11 mouse cellular contexts compared by ENCODE assay signal in the genomic region with DNA sequence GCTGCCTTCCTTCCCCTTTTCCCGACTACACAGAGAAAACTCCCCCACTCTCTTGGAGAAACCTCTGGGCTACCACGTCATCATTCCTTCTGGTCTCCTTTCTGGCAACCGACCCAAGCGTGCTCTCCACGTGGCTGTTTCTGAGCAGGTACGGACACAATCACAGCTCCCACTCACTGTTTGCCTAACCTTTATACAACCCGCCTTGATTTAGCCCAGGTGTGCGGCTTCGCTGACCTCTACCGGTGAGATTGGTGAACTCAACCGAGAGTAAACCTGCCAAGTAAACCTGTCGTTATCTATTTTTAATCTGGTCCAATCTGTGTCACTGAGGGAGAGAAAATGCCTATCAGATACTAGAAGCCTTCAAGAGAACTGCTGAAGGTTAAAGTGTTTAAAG.
DNase-seq lines count a peak whose midpoint lies in the region; ATAC-seq and TF ChIP-seq lines count a peak whose summit lies in the region.
"Had no signal": no experiment of that assay in that cellular context is flagged by ENCODE, and none has a peak within 500 bp of the region (broad histone marks: within the 10 kb centered on the region; RNA-seq: fewer than 3 reads in every experiment).

No protein-coding gene starts in this region.

- H3K4me2 ChIP-seq in lung, postnatal 0 days (replicated peaks; ENCODE audit: low read depth, low read length): no peak overlapping the region
- 0 out of 2 replicates have a peak overlapping the region, but pooled peaks have one; percentile 3 for H3K4me2 ChIP-seq in intestine, embryonic 16.5 days (ENCODE audit: low read depth, low read length)
- H3K4me2 ChIP-seq in liver, postnatal 0 days (ENCODE audit: low read depth, low read length): no peak overlapping the region
- H3K4me2 ChIP-seq in forebrain, embryonic 12.5 days: no peak overlapping the region
- H3K4me2 ChIP-seq in hindbrain, embryonic 11.5 days (replicated peaks; ENCODE audit: low read depth, low read length): no peak overlapping the region
- H3K4me2 ChIP-seq: heart, embryonic 13.5 days; midbrain, embryonic 11.5 days had no signal

- no peak for TF ChIP-seq EP300 in lung, postnatal 0 days (IDR thresholded peaks at IDR 0.05)
- TF ChIP-seq EP300 in liver, postnatal 0 days (IDR thresholded peaks at IDR 0.05; ENCODE audit: low read depth): no peak

- peak; percentile 53 for TF ChIP-seq CTCF in lung, postnatal 0 days (IDR thresholded peaks at IDR 0.05)
- TF ChIP-seq CTCF in liver, postnatal 0 days (IDR thresholded peaks at IDR 0.05; ENCODE audit: low read depth): peak; percentile 58

- no peak overlapping the region for H3K27ac ChIP-seq in lung, postnatal 0 days (ENCODE audit: low read length)
- H3K27ac ChIP-seq in intestine, embryonic 16.5 days (ENCODE audit: low read length): no peak overlapping the region
- H3K27ac ChIP-seq in liver, postnatal 0 days (ENCODE audit: low read depth): no peak overlapping the region
- no peak overlapping the region for H3K27ac ChIP-seq in forebrain, embryonic 12.5 days
- H3K27ac ChIP-seq in hindbrain, embryonic 11.5 days (ENCODE audit: low read depth, low read length): no peak overlapping the region
- H3K27ac ChIP-seq: heart, embryonic 13.5 days had no signal

- no peaks in the 10 kb centered on the region for H3K27me3 ChIP-seq in lung, postnatal 0 days (replicated peaks; ENCODE audit: insufficient read depth, low read length)
- H3K27me3 ChIP-seq in intestine, embryonic 16.5 days (replicated peaks; ENCODE audit: control insufficient read depth, insufficient read depth, low read length): no peaks in the 10 kb centered on the region
- no peaks in the 10 kb centered on the region for H3K27me3 ChIP-seq in liver, postnatal 0 days (ENCODE audit: insufficient read depth, low read length)
- no peaks in the 10 kb centered on the region for H3K27me3 ChIP-seq in forebrain, embryonic 12.5 days
- no peaks in the 10 kb centered on the region for H3K27me3 ChIP-seq in hindbrain, embryonic 11.5 days (ENCODE audit: control insufficient read depth, insufficient read depth, low read length)
- H3K27me3 ChIP-seq: heart, embryonic 13.5 days had no signal

- H3K9ac ChIP-seq in lung, postnatal 0 days (replicated peaks; ENCODE audit: low read depth): no peak overlapping the region
- H3K9ac ChIP-seq in intestine, embryonic 16.5 days (ENCODE audit: low read depth, low read length): no peak overlapping the region
- no peak overlapping the region for H3K9ac ChIP-seq in liver, postnatal 0 days (replicated peaks)
- H3K9ac ChIP-seq in forebrain, embryonic 12.5 days: no peak overlapping the region
- H3K9ac ChIP-seq in hindbrain, embryonic 11.5 days (ENCODE audit: low read depth, low read length): no peak overlapping the region
- H3K9ac ChIP-seq: heart, embryonic 13.5 days had no signal

- H3K9me3 ChIP-seq in lung, postnatal 0 days (ENCODE audit: low read length): no peaks in the 10 kb centered on the region
- H3K9me3 ChIP-seq in intestine, embryonic 16.5 days (ENCODE audit: control insufficient read depth, low read length): no peaks in the 10 kb centered on the region
- no peaks in the 10 kb centered on the region for H3K9me3 ChIP-seq in liver, postnatal 0 days (ENCODE audit: low read length)
- H3K9me3 ChIP-seq in forebrain, embryonic 12.5 days: no peaks in the 10 kb centered on the region
- H3K9me3 ChIP-seq in hindbrain, embryonic 11.5 days (ENCODE audit: control insufficient read depth, low read length): no peaks in the 10 kb centered on the region
- H3K9me3 ChIP-seq: heart, embryonic 13.5 days had no signal

- 16% methylated on average over 12 of the region's 12 CpGs for WGBS in lung, postnatal 0 days
- 19% methylated on average over 12 of the region's 12 CpGs for WGBS in intestine, embryonic 16.5 days
- WGBS in liver, postnatal 0 days (ENCODE audit: insufficient replicate concordance): 20% methylated on average over 12 of the region's 12 CpGs
- WGBS in forebrain, embryonic 12.5 days: 29% methylated on average over 12 of the region's 12 CpGs
- WGBS in hindbrain, embryonic 11.5 days: 29% methylated on average over 12 of the region's 12 CpGs

- no peaks in the 10 kb centered on the region for H3K4me1 ChIP-seq in lung, postnatal 0 days (ENCODE audit: insufficient read depth, low read depth, low read length)
- H3K4me1 ChIP-seq in intestine, embryonic 16.5 days (ENCODE audit: control insufficient read depth, insufficient read depth, low read length): no peaks in the 10 kb centered on the region
- no peaks in the 10 kb centered on the region for H3K4me1 ChIP-seq in liver, postnatal 0 days (ENCODE audit: insufficient read depth)
- H3K4me1 ChIP-seq in forebrain, embryonic 12.5 days: no peaks in the 10 kb centered on the region
- H3K4me1 ChIP-seq in hindbrain, embryonic 11.5 days (replicated peaks; ENCODE audit: control insufficient read depth, insufficient read depth, low read length): no peaks in the 10 kb centered on the region
- H3K4me1 ChIP-seq: heart, embryonic 13.5 days had no signal

- H3K36me3 ChIP-seq in lung, postnatal 0 days (ENCODE audit: insufficient read depth, low read length): no peaks in the 10 kb centered on the region
- H3K36me3 ChIP-seq in intestine, embryonic 16.5 days (ENCODE audit: control insufficient read depth, insufficient read depth, low read length): no peaks in the 10 kb centered on the region
- H3K36me3 ChIP-seq in liver, postnatal 0 days (replicated peaks; ENCODE audit: insufficient read depth, low read length): no peaks in the 10 kb centered on the region
- H3K36me3 ChIP-seq in forebrain, embryonic 12.5 days (replicated peaks): no peaks in the 10 kb centered on the region
- no peaks in the 10 kb centered on the region for H3K36me3 ChIP-seq in hindbrain, embryonic 11.5 days (ENCODE audit: control insufficient read depth, insufficient read depth, low read length)
- H3K36me3 ChIP-seq: heart, embryonic 13.5 days had no signal

- peak; percentile 57 for ATAC-seq in lung, postnatal 0 days
- peak; percentile 82 for ATAC-seq in intestine, embryonic 16.5 days
- ATAC-seq in liver, postnatal 0 days: peak; percentile 80
- ATAC-seq in forebrain, embryonic 12.5 days (ENCODE audit: low FRiP score): no peak
- ATAC-seq in hindbrain, embryonic 11.5 days (ENCODE audit: low FRiP score): no peak

- peak; percentile 42 for DNase-seq in lung, postnatal 0 days (ENCODE audit: low spot score)
- DNase-seq in lung, postnatal 14 days: no peak
- peak; percentile 13 for DNase-seq in embryo, embryonic 10 days (ENCODE audit: low spot score)
- peak; percentile 39 for DNase-seq in liver, postnatal 0 days
- DNase-seq in hindbrain, embryonic 11.5 days (ENCODE audit: low spot score): no peak
- DNase-seq: thymus, adult 2 months had no signal

- no peak overlapping the region for H3K4me3 ChIP-seq in lung, postnatal 0 days (ENCODE audit: low read depth, low read length)
- no peak overlapping the region for H3K4me3 ChIP-seq in intestine, embryonic 16.5 days (ENCODE audit: low read length)
- H3K4me3 ChIP-seq in liver, postnatal 0 days (ENCODE audit: low read depth, low read length): no peak overlapping the region
- no peak overlapping the region for H3K4me3 ChIP-seq in forebrain, embryonic 12.5 days (replicated peaks)
- H3K4me3 ChIP-seq in hindbrain, embryonic 11.5 days (ENCODE audit: low read depth, low read length): no peak overlapping the region
- H3K4me3 ChIP-seq: erythroblast, embryonic 14.5 days; heart, embryonic 13.5 days had no signal

Comparison
In these comparisons a context has a peak if more than half of its experiments do, and no peak if none do; other contexts are left out.
1. DNase-seq: peak in lung, postnatal 0 days (single experiment), embryo, embryonic 10 days (single experiment) and liver, postnatal 0 days (single experiment); none in lung, postnatal 14 days (single experiment) and hindbrain, embryonic 11.5 days (single experiment).
2. ATAC-seq: peak in lung, postnatal 0 days (single experiment), intestine, embryonic 16.5 days (single experiment) and liver, postnatal 0 days (single experiment); none in forebrain, embryonic 12.5 days (single experiment) and hindbrain, embryonic 11.5 days (single experiment).